Mouse (Mus musculus) spleen, adult 18-20 months (tissue): ENCODE measurements around the gene Slc43a2.

Source experiments
- DNase-seq, 2 experiments: peaks; one replicate each; pipeline ENCODE4 v3.0.0; 2022; ENCODE audit warnings: mixed read lengths in 2 of 2

The Slc43a2 gene

GRCm38 (mm10) chr11:75530325-75530724, 1.2 kb upstream of the Slc43a2 start:
- DNase-seq, result peak; percentile 88 to 99

GRCm38 (mm10) chr11:75530845-75531373, 585 bp upstream of the Slc43a2 start:
- no peak for DNase-seq

- DNase-seq, result peak; percentile 46 to 51
Observed at GRCm38 (mm10) chr11:75532340-75533277, 1.1 kb downstream of the Slc43a2 start.

- no peak for DNase-seq
Observed at GRCm38 (mm10) chr11:75533314-75534015, 2.0 kb downstream of the Slc43a2 start.

GRCm38 (mm10) chr11:75534286-75535033, 3.0 kb downstream of the Slc43a2 start:
- DNase-seq, result no peak

DNA sequence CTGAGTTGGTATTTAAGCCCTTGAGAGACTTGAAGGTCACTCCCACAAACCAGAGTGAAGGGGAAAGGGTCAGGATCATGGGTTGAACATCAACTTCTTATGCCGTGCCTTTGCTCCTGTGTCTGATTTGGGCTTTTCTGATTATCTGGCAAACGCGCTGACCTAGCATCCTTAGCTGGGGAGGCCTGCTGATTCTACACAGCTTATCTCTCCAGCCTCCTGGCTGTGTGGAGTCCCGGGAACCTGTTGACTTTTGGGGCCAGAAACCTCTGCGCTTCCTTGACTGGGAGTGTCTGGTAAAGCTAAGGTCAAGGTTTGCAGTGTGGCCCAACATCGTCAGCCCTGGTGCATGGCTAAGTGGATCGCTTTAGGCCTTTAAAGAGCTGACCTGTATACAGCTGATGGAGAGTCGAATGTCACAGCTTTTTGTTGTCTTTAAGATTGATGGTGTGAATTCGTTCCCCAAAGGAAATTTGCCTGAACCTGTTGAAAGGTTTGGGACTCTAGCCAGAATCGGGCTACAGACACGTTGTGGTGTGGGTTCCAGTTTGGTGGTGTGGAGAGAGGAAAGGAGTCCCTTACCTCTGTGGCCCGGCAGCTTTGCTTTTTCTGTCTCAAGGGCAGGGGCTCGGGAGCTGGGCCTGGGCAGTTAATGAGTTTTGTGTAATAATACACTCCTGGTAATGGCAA, 3.8 kb downstream of the Slc43a2 start:
- no peak for DNase-seq

DNA sequence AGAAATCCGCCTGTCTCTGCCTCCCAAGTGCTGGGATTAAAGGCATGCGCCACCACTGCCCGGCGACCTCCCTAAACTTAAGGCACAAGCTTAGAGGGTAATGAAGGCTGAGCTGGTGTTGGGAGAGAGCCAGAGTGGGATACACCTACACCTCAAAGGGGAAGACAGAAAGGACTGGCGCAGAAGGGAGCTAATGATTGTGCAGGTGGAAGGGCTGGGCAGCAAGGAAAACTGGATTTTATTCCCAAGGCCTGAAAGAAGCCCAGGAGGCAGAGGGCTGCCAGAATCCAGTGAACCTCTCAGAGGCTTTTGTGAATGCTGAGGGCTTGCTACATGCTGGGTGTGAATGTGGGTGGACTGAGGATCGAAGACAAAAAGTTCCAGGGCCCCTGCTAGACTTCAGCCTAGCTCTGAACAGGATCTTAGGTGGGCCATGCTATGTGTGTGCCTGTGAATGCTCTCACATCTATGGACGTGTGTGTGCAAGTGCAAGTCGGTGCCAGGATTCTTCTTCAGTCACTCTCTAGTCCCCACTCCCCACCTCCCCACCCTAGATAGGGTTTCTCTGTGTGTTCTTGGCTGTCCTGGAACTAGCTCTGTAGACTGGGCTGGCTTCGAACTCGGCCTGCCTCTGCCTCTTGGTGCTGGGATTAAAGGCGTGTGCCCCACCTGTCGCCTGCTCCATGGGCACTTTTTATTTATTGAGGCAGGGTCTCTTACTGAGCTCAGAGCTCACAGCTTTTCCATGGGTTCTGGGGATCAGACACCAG, 4.9 kb downstream of the Slc43a2 start:
- DNase-seq, result no peak

- DNase-seq, result no peak
Observed at GRCm38 (mm10) chr11:75537025-75537414, 5.5 kb downstream of the Slc43a2 start.

DNA sequence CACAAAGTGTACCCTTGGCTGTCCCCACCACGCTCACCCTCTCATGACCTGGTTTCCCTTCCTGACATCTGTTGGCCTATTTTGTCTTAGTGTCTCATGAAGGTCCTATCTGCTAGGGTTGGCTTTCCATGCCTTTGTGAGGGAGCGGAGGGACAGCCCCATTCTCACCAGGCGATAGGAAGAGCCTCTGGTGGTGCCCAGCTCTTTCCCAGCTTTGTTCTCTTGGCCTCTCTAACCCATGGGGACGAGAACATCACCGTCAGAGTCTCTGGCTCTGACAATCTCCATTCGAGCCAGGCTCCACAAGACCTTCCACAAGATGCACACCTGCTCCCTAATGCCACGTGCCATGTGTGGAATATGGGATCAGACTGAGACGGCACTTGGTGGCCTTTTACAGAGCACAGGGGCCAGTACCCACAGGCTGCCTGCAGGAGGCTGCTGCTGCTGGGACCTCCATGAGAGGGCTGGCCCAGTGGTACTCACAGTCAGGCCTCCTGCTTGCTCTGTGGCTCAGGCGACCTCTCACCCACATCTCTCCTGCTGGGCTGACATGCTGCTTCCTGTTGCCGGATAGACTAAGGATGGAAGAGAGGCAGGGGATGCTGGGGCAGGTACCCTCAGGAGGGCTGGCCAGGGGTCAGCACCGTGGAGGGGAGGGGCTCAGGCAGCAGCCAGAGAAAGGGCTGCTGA, 6.1 kb downstream of the Slc43a2 start:
- DNase-seq, result no peak

DNA sequence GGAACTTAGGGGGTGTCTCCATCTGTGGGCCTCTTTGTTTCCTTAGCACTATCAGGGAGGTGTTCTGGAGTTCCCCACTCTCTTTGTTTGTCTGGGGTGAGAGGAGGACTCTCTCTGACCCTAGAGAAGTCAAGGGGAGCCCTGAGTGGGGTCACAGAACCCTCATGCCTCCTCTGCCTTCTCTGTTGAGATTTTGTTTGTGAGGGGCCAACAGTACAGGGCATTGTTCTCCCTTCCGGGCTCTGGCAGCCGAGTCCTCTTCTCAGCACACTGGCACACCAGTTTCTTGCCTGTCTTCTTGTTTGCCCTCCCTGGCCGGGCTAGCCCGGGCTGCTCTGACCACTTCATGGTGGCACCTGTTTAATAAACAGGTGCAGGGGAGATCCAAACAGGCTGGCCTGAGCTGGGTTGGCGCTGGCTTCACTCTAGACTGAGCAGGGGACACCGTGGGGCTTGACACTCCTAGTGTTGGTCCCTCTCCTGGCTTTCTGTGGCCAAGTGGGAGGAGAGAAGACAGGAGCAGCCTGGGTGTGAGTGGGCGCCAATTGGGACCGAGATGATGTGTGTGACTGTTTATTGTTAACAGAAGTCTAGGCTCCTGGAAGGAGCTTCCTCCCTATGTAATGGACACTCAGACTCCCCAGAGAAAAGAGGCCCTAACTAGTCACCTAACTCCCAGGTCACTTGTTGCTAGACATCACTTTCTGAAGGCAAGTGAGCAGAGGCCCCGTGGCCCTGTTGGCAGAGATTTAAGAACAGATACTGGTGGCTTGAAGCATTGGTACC, 6.9 kb downstream of the Slc43a2 start:
- no peak for DNase-seq

DNA sequence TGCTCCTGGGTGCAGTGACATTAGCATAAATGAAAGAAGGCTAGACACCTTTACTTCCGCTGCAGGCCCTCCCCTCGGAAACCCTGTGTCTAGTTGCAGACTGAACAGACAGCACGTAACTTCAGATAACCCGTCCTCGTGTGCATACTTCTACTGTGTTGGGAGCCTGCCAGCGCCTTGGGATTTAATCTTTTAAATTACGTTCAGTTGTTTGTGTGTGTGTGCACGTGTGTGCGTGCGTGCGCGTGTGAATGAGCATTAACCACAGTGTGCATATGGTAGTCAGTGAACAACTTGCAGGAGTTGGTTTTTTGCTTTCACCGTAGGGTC, 7.4 kb downstream of the Slc43a2 start:
- no peak for DNase-seq

- DNase-seq, result no peak
Observed at GRCm38 (mm10) chr11:75540209-75540608, 8.7 kb downstream of the Slc43a2 start.

DNA sequence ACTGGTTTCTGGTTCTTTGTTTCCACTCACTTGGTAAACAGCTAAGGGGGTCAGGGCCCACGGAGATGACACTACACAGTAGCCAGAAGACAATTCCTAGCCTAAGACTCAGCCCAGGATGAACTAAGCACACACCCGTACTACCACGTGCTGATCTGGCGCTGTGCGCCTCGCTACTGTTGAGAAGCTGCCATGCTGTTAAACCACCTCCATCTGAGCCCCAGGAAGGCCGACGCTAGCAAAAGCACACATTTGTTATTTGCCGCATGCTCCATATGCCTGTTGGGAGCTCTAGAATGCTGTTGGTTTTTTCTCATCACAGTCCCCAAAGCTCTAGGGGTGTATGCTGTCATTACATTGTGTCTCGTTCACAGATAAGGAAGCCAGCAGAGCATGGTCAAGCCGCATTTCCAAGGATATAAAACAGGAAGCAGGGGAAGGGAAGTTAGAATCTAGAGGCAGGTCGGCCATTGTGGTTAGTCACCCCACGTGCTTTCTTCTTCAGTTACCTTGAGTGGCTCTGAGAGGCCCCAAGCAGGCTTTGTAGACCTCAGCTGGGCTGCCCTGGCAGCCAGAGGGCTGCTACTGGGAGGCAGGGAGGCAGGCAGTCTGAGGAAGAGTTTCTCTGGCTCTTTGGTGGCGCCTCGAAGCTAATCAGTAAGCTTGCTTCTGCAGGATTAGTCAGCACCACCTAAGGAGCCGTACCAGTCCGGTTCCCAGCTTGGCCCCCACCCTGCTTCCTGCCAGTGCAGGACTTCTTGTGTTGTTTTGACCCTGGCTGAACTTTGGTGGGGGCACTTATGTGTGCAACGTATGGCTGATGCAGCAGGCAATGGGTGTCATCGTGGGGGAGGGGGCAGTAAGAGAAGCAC, 9.5 kb downstream of the Slc43a2 start:
- DNase-seq, result no peak

GRCm38 (mm10) chr11:75544713-75545112, 13.2 kb downstream of the Slc43a2 start:
- DNase-seq, result no peak

DNA sequence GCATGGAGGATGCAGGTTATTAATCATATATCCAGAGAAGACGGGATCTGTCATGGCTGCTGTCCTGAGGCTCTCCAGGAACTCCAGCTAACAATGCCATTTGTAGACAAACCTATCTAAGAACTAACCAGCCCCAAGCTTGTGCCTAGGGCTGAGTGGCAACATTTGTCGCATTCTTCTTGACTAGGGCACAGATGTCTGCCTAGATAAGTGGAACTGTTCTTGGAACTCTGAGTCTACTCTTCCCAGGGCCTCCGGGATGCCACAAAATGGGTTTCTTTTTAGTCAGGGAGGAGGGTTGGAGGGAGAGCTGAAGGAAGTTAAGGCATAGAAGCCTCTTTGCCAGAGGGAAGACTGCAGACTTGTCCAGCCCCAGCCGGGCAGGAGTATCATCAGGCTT, 14.6 kb downstream of the Slc43a2 start:
- DNase-seq, result no peak

- DNase-seq, result no peak
Observed at GRCm38 (mm10) chr11:75549658-75550111, 18.2 kb downstream of the Slc43a2 start.

GRCm38 (mm10) chr11:75550200-75550946, 18.9 kb downstream of the Slc43a2 start:
- DNase-seq, result no peak

DNA sequence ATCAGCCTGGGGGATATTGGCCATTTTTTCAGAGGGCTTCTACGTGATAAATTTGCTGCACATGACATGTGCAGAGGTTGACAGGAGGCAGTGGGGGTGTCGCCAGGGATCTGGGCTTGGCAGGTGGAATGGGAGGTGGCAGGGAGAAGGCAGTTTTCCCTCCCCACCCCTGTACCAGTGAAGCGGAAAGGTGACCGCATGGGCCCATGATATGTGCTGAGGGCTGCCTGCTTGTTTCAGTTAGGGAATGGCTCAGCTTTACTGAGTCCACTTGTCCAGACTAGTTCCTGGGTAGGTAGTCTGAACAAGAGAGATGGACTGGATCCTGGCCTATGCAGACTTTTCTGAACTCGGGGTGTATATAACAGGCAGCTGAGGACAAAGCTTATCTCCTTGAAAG, 19.8 kb downstream of the Slc43a2 start:
- no peak for DNase-seq
